Mouse (Mus musculus) heart, embryonic 12.5 days (tissue): ENCODE data around the gene Tmem169. TPM values are rescaled to one million over a fixed set of nuclear protein-coding genes. Genes with fewer than 3 reads are reported as not detected.

Experiments
- ATAC-seq: fragments of 200-750 bp; cut with Nextera tagmentation; 2 replicates; pipeline ENCODE4 v1.8.0; 2017; ENCODE audit warnings: moderate TSS enrichment, moderate library complexity; ENCODE audit not compliant: insufficient number of reproducible peaks, low FRiP score
- H3K27ac ChIP-seq: fragments of 300-500 bp; sonication (generic); 2 replicates; pipeline ENCODE4 v1.5.1; 2016; ENCODE audit warnings: mild to moderate bottlenecking, moderate library complexity; ENCODE audit not compliant: poor library complexity, severe bottlenecking
- H3K27me3 ChIP-seq: fragments of 300-500 bp; sonication (generic); replicated peaks from 2 replicates; pipeline ENCODE4 v1.6.1; 2016; ENCODE audit warnings: mild to moderate bottlenecking, moderate library complexity
- H3K36me3 ChIP-seq: fragments of 300-500 bp; sonication (generic); 2 replicates; pipeline ENCODE4 v1.6.1; 2016; ENCODE audit warnings: mild to moderate bottlenecking, moderate library complexity
- H3K4me1 ChIP-seq: fragments of 300-500 bp; sonication (generic); replicated peaks from 2 replicates; pipeline ENCODE4 v1.6.1; 2016; ENCODE audit warnings: mild to moderate bottlenecking
- H3K4me2 ChIP-seq: fragments of 300-500 bp; sonication (generic); 2 replicates; pipeline ENCODE4 v1.6.1; 2016; ENCODE audit warnings: mild to moderate bottlenecking, moderate library complexity
- H3K4me3 ChIP-seq: fragments of 300-500 bp; sonication (generic); 2 replicates; pipeline ENCODE4 v1.5.1; 2016; ENCODE audit warnings: mild to moderate bottlenecking
- H3K9ac ChIP-seq: fragments of 300-500 bp; sonication (generic); 2 replicates; pipeline ENCODE4 v1.6.1; 2016; ENCODE audit warnings: mild to moderate bottlenecking, moderate library complexity
- H3K9me3 ChIP-seq: fragments of 300-500 bp; sonication (generic); replicated peaks from 2 replicates; pipeline ENCODE4 v1.6.1; 2016; ENCODE audit warnings: mild to moderate bottlenecking, moderate library complexity
- WGBS: fragments of 180-500 bp; shearing (Covaris S2); methylation state at CpG from one replicate; pipeline ENCODE4 v1.1.7; 2016; 5-methylcytosine and 5-hydroxymethylcytosine counted together
- polyA plus RNA-seq: library from polyadenylated mRNA; unstranded; fragments of >200 nt; fragmentation: Nextera tagmentation; extraction: Ambion mirVana; gene quantifications from 2 replicates; pipeline ENCODE4 v1.2.1, GENCODE M21; 2016

The Tmem169 gene
- polyA plus RNA-seq, 1 experiment from 2014 or later, result 0.29 TPM

- no peak overlapping the region for H3K9ac ChIP-seq
- no peaks in the 10 kb centered on the region for H3K9me3 ChIP-seq
- ATAC-seq, result no peak
- H3K27ac ChIP-seq, result no peak overlapping the region
- H3K4me3 ChIP-seq, result no peak overlapping the region
- H3K36me3 ChIP-seq, result no peaks in the 10 kb centered on the region
- peaks cover 4% of the 10 kb centered on the region; the same call in 1 of the 2 replicates for H3K27me3 ChIP-seq
- WGBS, result 75% methylated on average over 4 of the region's 4 CpGs
- H3K4me1 ChIP-seq, result 0 out of 2 replicates have a peak, but pooled peaks cover 3% of the 10 kb centered on the region
- no peak overlapping the region for H3K4me2 ChIP-seq
These were observed 3.7 kb downstream of the Tmem169 start for GRCm38 (mm10) chr1:72287893-72288292.

- no peak overlapping the region for H3K4me3 ChIP-seq
- no peak for ATAC-seq
- H3K27ac ChIP-seq, result no peak overlapping the region
- H3K9me3 ChIP-seq, result no peaks in the 10 kb centered on the region
- peaks cover 4% of the 10 kb centered on the region; the same call in 1 of the 2 replicates for H3K27me3 ChIP-seq
- no peak overlapping the region for H3K4me2 ChIP-seq
- WGBS, result 77% methylated on average over 4 of the region's 4 CpGs
- H3K36me3 ChIP-seq, result no peaks in the 10 kb centered on the region
- no peak overlapping the region for H3K9ac ChIP-seq
- H3K4me1 ChIP-seq, result no peaks in the 10 kb centered on the region
These were observed 4.5 kb downstream of the Tmem169 start for GRCm38 (mm10) chr1:72288527-72289150.

GRCm38 (mm10) chr1:72290896-72291295 lies 6.7 kb downstream of the Tmem169 start:
- no peaks in the 10 kb centered on the region for H3K4me1 ChIP-seq
- WGBS, result 90% methylated on average over 4 of the region's 4 CpGs
- no peak for ATAC-seq
- H3K9me3 ChIP-seq, result no peaks in the 10 kb centered on the region
- H3K4me2 ChIP-seq, result no peak overlapping the region
- no peaks in the 10 kb centered on the region for H3K27me3 ChIP-seq
- H3K4me3 ChIP-seq, result no peak overlapping the region
- H3K27ac ChIP-seq, result no peak overlapping the region
- no peak overlapping the region for H3K9ac ChIP-seq
- no peaks in the 10 kb centered on the region for H3K36me3 ChIP-seq

GRCm38 (mm10) chr1:72291421-72291820 lies 7.3 kb downstream of the Tmem169 start:
- WGBS, result 86% methylated on average over 4 of the region's 4 CpGs
- Histone ChIP-seq H3K4me3 (no peak overlapping the region), H3K27ac (no peak overlapping the region), H3K9ac (no peak overlapping the region), H3K36me3 (no peaks in the 10 kb centered on the region), H3K4me1 (no peaks in the 10 kb centered on the region), H3K4me2 (no peak overlapping the region), H3K9me3 (no peaks in the 10 kb centered on the region), H3K27me3 (no peaks in the 10 kb centered on the region)
- no peak for ATAC-seq

- Histone ChIP-seq H3K9me3 (no peaks in the 10 kb centered on the region), H3K36me3 (no peaks in the 10 kb centered on the region), H3K4me3 (no peak overlapping the region), H3K4me1 (no peaks in the 10 kb centered on the region), H3K27ac (no peak overlapping the region), H3K27me3 (no peaks in the 10 kb centered on the region), H3K9ac (no peak overlapping the region), H3K4me2 (no peak overlapping the region)
- WGBS, result 73% methylated on average over 2 of the region's 2 CpGs
- ATAC-seq, result no peak
These were observed 7.8 kb downstream of the Tmem169 start for GRCm38 (mm10) chr1:72291925-72292324.

- no peaks in the 10 kb centered on the region for H3K27me3 ChIP-seq
- no peak for ATAC-seq
- no peak overlapping the region for H3K27ac ChIP-seq
- 60% methylated on average over 4 of the region's 4 CpGs for WGBS
- no peak overlapping the region for H3K4me2 ChIP-seq
- H3K4me3 ChIP-seq, result no peak overlapping the region
- H3K9me3 ChIP-seq, result no peaks in the 10 kb centered on the region
- H3K9ac ChIP-seq, result no peak overlapping the region
- H3K4me1 ChIP-seq, result no peaks in the 10 kb centered on the region
- H3K36me3 ChIP-seq, result no peaks in the 10 kb centered on the region
These were observed 9.9 kb downstream of the Tmem169 start for GRCm38 (mm10) chr1:72293869-72294663.

- H3K27me3 ChIP-seq, result no peaks in the 10 kb centered on the region
- H3K4me1 ChIP-seq, result no peaks in the 10 kb centered on the region
- H3K4me2 ChIP-seq, result no peak overlapping the region
- H3K9ac ChIP-seq, result no peak overlapping the region
- no peaks in the 10 kb centered on the region for H3K9me3 ChIP-seq
- no peaks in the 10 kb centered on the region for H3K36me3 ChIP-seq
- ATAC-seq, result no peak
- no peak overlapping the region for H3K27ac ChIP-seq
- H3K4me3 ChIP-seq, result no peak overlapping the region
- 72% methylated on average over 8 of the region's 8 CpGs for WGBS
These were observed 11.6 kb downstream of the Tmem169 start for GRCm38 (mm10) chr1:72295746-72296145.

- no peak overlapping the region for H3K9ac ChIP-seq
- H3K36me3 ChIP-seq, result no peaks in the 10 kb centered on the region
- ATAC-seq, result no peak
- WGBS, result 65% methylated on average over 1 of the region's 1 CpGs
- H3K27me3 ChIP-seq, result no peaks in the 10 kb centered on the region
- H3K4me3 ChIP-seq, result no peak overlapping the region
- no peak overlapping the region for H3K4me2 ChIP-seq
- H3K4me1 ChIP-seq, result no peaks in the 10 kb centered on the region
- no peak overlapping the region for H3K27ac ChIP-seq
- H3K9me3 ChIP-seq, result no peaks in the 10 kb centered on the region
These were observed 17.7 kb downstream of the Tmem169 start for GRCm38 (mm10) chr1:72301845-72302244.

GRCm38 (mm10) chr1:72306241-72306640 lies 22.1 kb downstream of the Tmem169 start:
- Histone ChIP-seq H3K4me1 (no peaks in the 10 kb centered on the region), H3K27me3 (no peaks in the 10 kb centered on the region), H3K9ac (no peak overlapping the region), H3K36me3 (no peaks in the 10 kb centered on the region), H3K9me3 (no peaks in the 10 kb centered on the region), H3K27ac (no peak overlapping the region), H3K4me3 (no peak overlapping the region), H3K4me2 (peak overlapping the region; percentile 81)
- 56% methylated on average over 3 of the region's 3 CpGs for WGBS
- ATAC-seq, result no peak

- no peaks in the 10 kb centered on the region for H3K36me3 ChIP-seq
- peak overlapping the region; percentile 72 for H3K9ac ChIP-seq
- no peaks in the 10 kb centered on the region for H3K4me1 ChIP-seq
- ATAC-seq, result peak; percentile 84
- 3% methylated on average over 11 of the region's 11 CpGs for WGBS
- peak overlapping the region; percentile 63 for H3K27ac ChIP-seq
- peak overlapping the region; percentile 67 for H3K4me3 ChIP-seq
- peak overlapping the region; percentile 81 for H3K4me2 ChIP-seq
- H3K9me3 ChIP-seq, result no peaks in the 10 kb centered on the region
- H3K27me3 ChIP-seq, result no peaks in the 10 kb centered on the region
These were observed 22.6 kb downstream of the Tmem169 start for GRCm38 (mm10) chr1:72306679-72307181.

GRCm38 (mm10) chr1:72307317-72307798 lies 23.2 kb downstream of the Tmem169 start, which contains the start of gene Xrcc5:
TSS of gene Xrcc5 (plus strand) at chr1:72307421.
- Histone ChIP-seq H3K9ac (peak within 1 kb of the TSS; percentile 72), H3K4me2 (peak within 1 kb of the TSS; percentile 81), H3K9me3 (no peaks in the 10 kb centered on the region), H3K4me3 (peak within 1 kb of the TSS; percentile 67), H3K27ac (peak within 1 kb of the TSS; percentile 63), H3K4me1 (no peaks in the 10 kb centered on the region), H3K27me3 (no peaks in the 10 kb centered on the region), H3K36me3 (peaks cover 2% of the 10 kb centered on the region; the same call in 1 of the 2 replicates)
- ATAC-seq, result peak; percentile 93
- under 1% methylated on average over 21 of the region's 21 CpGs for WGBS
